Mouse (Mus musculus): Measurements from ENCODE around the gene Cops7b. TPM values are rescaled to one million over a fixed set of nuclear protein-coding genes. Genes with fewer than 3 reads are reported as not detected.

The Cops7b gene
- polyA plus RNA-seq, 1 experiment from 2014 or later: 15.7 TPM

DNA sequence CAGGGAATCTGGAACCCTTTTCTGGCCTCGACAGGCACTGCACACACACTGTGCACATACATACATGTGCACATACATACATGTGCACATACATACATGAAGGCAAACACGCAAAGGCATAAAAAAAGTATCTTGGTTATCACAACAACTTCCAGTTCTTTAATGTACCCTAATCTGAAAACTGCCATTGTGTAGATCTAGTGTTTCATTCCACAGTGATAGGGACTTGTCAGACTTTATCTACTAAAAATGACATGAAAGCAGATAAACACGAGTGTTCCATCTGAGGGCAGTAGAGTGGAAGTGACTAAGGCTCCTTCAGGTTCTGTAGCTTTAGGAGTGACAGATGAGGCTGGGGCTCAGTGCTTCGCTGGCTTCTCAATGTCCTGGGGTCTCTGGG is 31.4 kb upstream of the Cops7b start:
- Histone ChIP-seq H3K9me3 (ENCODE audit: control insufficient read depth) (no peaks in the 10 kb centered on the region), H3K27ac (ENCODE audit: low read depth, low read length) (no peak overlapping the region), H3K27me3 (replicated peaks; ENCODE audit: control insufficient read depth, insufficient read depth, low read length) (no peaks in the 10 kb centered on the region), H3K9ac (ENCODE audit: low read depth, low read length) (no peak overlapping the region), H3K4me3 (ENCODE audit: low read depth, low read length) (no peak overlapping the region), H3K4me2 (replicated peaks; ENCODE audit: low read depth) (no peak overlapping the region), H3K4me1 (replicated peaks; ENCODE audit: control insufficient read depth, insufficient read depth, low read length) (no peaks in the 10 kb centered on the region), H3K36me3 (ENCODE audit: control insufficient read depth, insufficient read depth) (0 out of 2 replicates have a peak, but pooled peaks cover 6% of the 10 kb centered on the region)
- no peak for ATAC-seq
- no peak for TF ChIP-seq CTCF (IDR thresholded peaks at IDR 0.05; ENCODE audit: low read depth)
- 74% methylated on average over 4 of the region's 4 CpGs for WGBS

DNA sequence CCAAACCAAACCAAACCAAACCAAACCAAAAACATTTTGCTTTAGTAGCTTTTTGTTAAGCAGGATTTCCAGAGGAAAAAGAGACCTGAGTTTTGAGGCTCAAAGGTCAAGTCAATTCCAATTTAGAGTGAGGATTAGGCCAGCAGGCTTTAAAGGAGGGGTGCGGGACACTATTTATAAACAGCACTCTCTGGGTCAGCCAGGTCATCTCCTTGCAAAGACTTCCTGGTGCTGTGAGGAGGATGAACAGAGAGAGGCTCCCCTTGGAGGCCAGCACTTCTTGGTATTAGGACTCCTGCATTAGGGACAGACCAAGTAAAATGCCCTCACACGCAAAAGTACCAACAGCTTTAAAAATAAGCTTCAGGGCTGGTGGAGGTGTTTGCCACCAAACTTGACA is 30.8 kb upstream of the Cops7b start:
- no peaks in the 10 kb centered on the region for H3K36me3 ChIP-seq (ENCODE audit: control insufficient read depth, insufficient read depth)
- ATAC-seq: 0 out of 2 replicates have a peak, but pooled peaks have one; percentile 54

GRCm38 (mm10) chr1:86555665-86556064 is 27.0 kb upstream of the Cops7b start:
- no peaks in the 10 kb centered on the region for H3K36me3 ChIP-seq (ENCODE audit: control insufficient read depth, insufficient read depth)
- H3K27ac ChIP-seq (ENCODE audit: low read depth, low read length): no peak overlapping the region
- H3K4me3 ChIP-seq (ENCODE audit: low read depth, low read length): no peak overlapping the region
- no peaks in the 10 kb centered on the region for H3K4me1 ChIP-seq (replicated peaks; ENCODE audit: control insufficient read depth, insufficient read depth, low read length)
- WGBS: 86% methylated on average over 3 of the region's 3 CpGs
- TF ChIP-seq CTCF (IDR thresholded peaks at IDR 0.05; ENCODE audit: low read depth): no peak
- no peak overlapping the region for H3K4me2 ChIP-seq (replicated peaks; ENCODE audit: low read depth)
- no peaks in the 10 kb centered on the region for H3K27me3 ChIP-seq (replicated peaks; ENCODE audit: control insufficient read depth, insufficient read depth, low read length)
- no peak for ATAC-seq
- no peak overlapping the region for H3K9ac ChIP-seq (ENCODE audit: low read depth, low read length)
- no peaks in the 10 kb centered on the region for H3K9me3 ChIP-seq (ENCODE audit: control insufficient read depth)

More for the DNA sequence above, 30.8 kb upstream of the Cops7b start:
- no peak overlapping the region for H3K27ac ChIP-seq (ENCODE audit: low read depth, low read length)
- no peak for TF ChIP-seq CTCF (IDR thresholded peaks at IDR 0.05; ENCODE audit: low read depth)
- H3K9ac ChIP-seq (ENCODE audit: low read depth, low read length): no peak overlapping the region
- H3K4me3 ChIP-seq (ENCODE audit: low read depth, low read length): no peak overlapping the region
- H3K4me1 ChIP-seq (replicated peaks; ENCODE audit: control insufficient read depth, insufficient read depth, low read length): no peaks in the 10 kb centered on the region
- no peaks in the 10 kb centered on the region for H3K27me3 ChIP-seq (replicated peaks; ENCODE audit: control insufficient read depth, insufficient read depth, low read length)
- no peaks in the 10 kb centered on the region for H3K9me3 ChIP-seq (ENCODE audit: control insufficient read depth)
- 38% methylated on average over 2 of the region's 2 CpGs for WGBS
- no peak overlapping the region for H3K4me2 ChIP-seq (replicated peaks; ENCODE audit: low read depth)

DNA sequence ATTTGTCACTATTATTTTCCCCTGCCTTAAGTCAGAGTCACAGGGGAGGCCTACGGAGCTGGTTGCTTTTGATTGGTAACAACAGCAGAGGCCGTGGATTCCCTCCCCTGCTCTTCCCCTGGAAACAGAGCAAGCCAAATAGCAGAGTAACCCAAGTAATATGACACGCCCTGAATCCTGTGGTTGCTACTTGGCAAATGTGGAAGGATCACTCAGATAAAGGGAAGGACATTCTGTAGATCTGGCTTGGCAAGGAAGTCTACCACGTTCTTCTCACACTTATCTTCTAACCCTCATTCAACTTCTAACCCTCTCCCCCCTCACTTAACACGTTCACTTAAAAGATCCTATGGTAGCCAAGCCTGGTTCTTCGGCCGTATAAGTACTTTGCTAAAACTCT is 24.8 kb upstream of the Cops7b start:
- H3K9me3 ChIP-seq (ENCODE audit: control insufficient read depth): no peaks in the 10 kb centered on the region
- 56% methylated on average over 7 of the region's 7 CpGs for WGBS
- H3K27ac ChIP-seq (ENCODE audit: low read depth, low read length): no peak overlapping the region
- H3K4me2 ChIP-seq (replicated peaks; ENCODE audit: low read depth): no peak overlapping the region
- H3K9ac ChIP-seq (ENCODE audit: low read depth, low read length): no peak overlapping the region
- no peak for ATAC-seq
- no peaks in the 10 kb centered on the region for H3K27me3 ChIP-seq (replicated peaks; ENCODE audit: control insufficient read depth, insufficient read depth, low read length)
- H3K36me3 ChIP-seq (ENCODE audit: control insufficient read depth, insufficient read depth): no peaks in the 10 kb centered on the region
- H3K4me3 ChIP-seq (ENCODE audit: low read depth, low read length): no peak overlapping the region
- no peak for TF ChIP-seq CTCF (IDR thresholded peaks at IDR 0.05; ENCODE audit: low read depth)
- no peaks in the 10 kb centered on the region for H3K4me1 ChIP-seq (replicated peaks; ENCODE audit: control insufficient read depth, insufficient read depth, low read length)

- Histone ChIP-seq H3K36me3 (ENCODE audit: control insufficient read depth, insufficient read depth) (no peaks in the 10 kb centered on the region), H3K4me3 (ENCODE audit: low read depth, low read length) (no peak overlapping the region), H3K4me1 (replicated peaks; ENCODE audit: control insufficient read depth, insufficient read depth, low read length) (no peaks in the 10 kb centered on the region), H3K27me3 (replicated peaks; ENCODE audit: control insufficient read depth, insufficient read depth, low read length) (no peaks in the 10 kb centered on the region), H3K9ac (ENCODE audit: low read depth, low read length) (no peak overlapping the region), H3K4me2 (replicated peaks; ENCODE audit: low read depth) (no peak overlapping the region), H3K27ac (ENCODE audit: low read depth, low read length) (no peak overlapping the region), H3K9me3 (ENCODE audit: control insufficient read depth) (no peaks in the 10 kb centered on the region)
- ATAC-seq: no peak
- WGBS: 88% methylated on average over 3 of the region's 3 CpGs
- no peak for TF ChIP-seq CTCF (IDR thresholded peaks at IDR 0.05; ENCODE audit: low read depth)
Measured at GRCm38 (mm10) chr1:86559232-86559631, 23.5 kb upstream of the Cops7b start.

- no peaks in the 10 kb centered on the region for H3K4me1 ChIP-seq (replicated peaks; ENCODE audit: control insufficient read depth, insufficient read depth, low read length)
- H3K4me3 ChIP-seq (ENCODE audit: low read depth, low read length): no peak overlapping the region
- H3K9me3 ChIP-seq (ENCODE audit: control insufficient read depth): no peaks in the 10 kb centered on the region
- H3K9ac ChIP-seq (ENCODE audit: low read depth, low read length): no peak overlapping the region
- TF ChIP-seq CTCF (IDR thresholded peaks at IDR 0.05; ENCODE audit: low read depth): no peak
- ATAC-seq: peak; percentile 66; the same call in 1 of the 2 replicates
- H3K27me3 ChIP-seq (replicated peaks; ENCODE audit: control insufficient read depth, insufficient read depth, low read length): no peaks in the 10 kb centered on the region
- H3K4me2 ChIP-seq (replicated peaks; ENCODE audit: low read depth): no peak overlapping the region
- WGBS: 48% methylated on average over 2 of the region's 2 CpGs
- H3K27ac ChIP-seq (ENCODE audit: low read depth, low read length): no peak overlapping the region; the same call in 1 of the 2 replicates
- no peaks in the 10 kb centered on the region for H3K36me3 ChIP-seq (ENCODE audit: control insufficient read depth, insufficient read depth)
Measured at GRCm38 (mm10) chr1:86562663-86563062, 20.0 kb upstream of the Cops7b start.

GRCm38 (mm10) chr1:86568409-86568808 is 14.3 kb upstream of the Cops7b start:
- TF ChIP-seq CTCF (IDR thresholded peaks at IDR 0.05; ENCODE audit: low read depth): no peak
- 72% methylated on average over 2 of the region's 2 CpGs for WGBS
- no peak overlapping the region for H3K4me2 ChIP-seq (replicated peaks; ENCODE audit: low read depth)
- H3K9me3 ChIP-seq (ENCODE audit: control insufficient read depth): no peaks in the 10 kb centered on the region
- no peaks in the 10 kb centered on the region for H3K4me1 ChIP-seq (replicated peaks; ENCODE audit: control insufficient read depth, insufficient read depth, low read length)
- H3K27me3 ChIP-seq (replicated peaks; ENCODE audit: control insufficient read depth, insufficient read depth, low read length): no peaks in the 10 kb centered on the region
- H3K4me3 ChIP-seq (ENCODE audit: low read depth, low read length): no peak overlapping the region
- ATAC-seq: no peak
- no peak overlapping the region for H3K9ac ChIP-seq (ENCODE audit: low read depth, low read length)
- H3K27ac ChIP-seq (ENCODE audit: low read depth, low read length): no peak overlapping the region
- no peaks in the 10 kb centered on the region for H3K36me3 ChIP-seq (ENCODE audit: control insufficient read depth, insufficient read depth)
